Mouse (Mus musculus) testis, adult 2 months (tissue): Measurements from ENCODE around the gene Ppat. TPM values are rescaled to one million over a fixed set of nuclear protein-coding genes. Genes with fewer than 3 reads are reported as not detected.

Source experiments
- H3K27ac ChIP-seq: fragments of 200-500 bp; 2 replicates; pipeline ENCODE4 v1.5.1; 2012; ENCODE audit warnings: low read depth, low read length; ENCODE audit not compliant: control insufficient read depth, insufficient read depth
- H3K27me3 ChIP-seq: fragments of 200-500 bp; 2 replicates; pipeline ENCODE4 v1.6.1; 2012; ENCODE audit warnings: mild to moderate bottlenecking, low read length, moderate library complexity; ENCODE audit not compliant: control insufficient read depth, insufficient read depth
- H3K36me3 ChIP-seq: fragments of 200-500 bp; 2 replicates; pipeline ENCODE4 v1.6.1; 2012; ENCODE audit warnings: mild to moderate bottlenecking, low read length; ENCODE audit not compliant: control insufficient read depth, insufficient read depth
- H3K4me1 ChIP-seq: fragments of 200-500 bp; 2 replicates; pipeline ENCODE4 v1.6.1; 2012; ENCODE audit warnings: low read length; ENCODE audit not compliant: control insufficient read depth, insufficient read depth
- H3K4me3 ChIP-seq: fragments of 200-500 bp; 2 replicates; pipeline ENCODE4 v1.5.1; 2012; ENCODE audit warnings: low read depth, mild to moderate bottlenecking, low read length, moderate library complexity, mixed read lengths; ENCODE audit not compliant: control insufficient read depth
- CTCF ChIP-seq: fragments of 200-500 bp; IDR thresholded peaks from 2 replicates; pipeline ENCODE4 v1.5.1; 2012; ENCODE audit warnings: low read depth, mild to moderate bottlenecking, inconsistent platforms, low read length, moderate library complexity; ENCODE audit not compliant: control insufficient read depth, insufficient read depth, insufficient replicate concordance
- POLR2A ChIP-seq: fragments of 200-500 bp; IDR thresholded peaks from 2 replicates; pipeline ENCODE4 v1.6.1; 2012; ENCODE audit warnings: low read depth, mild to moderate bottlenecking, inconsistent platforms, low read length, moderate library complexity; ENCODE audit not compliant: control insufficient read depth
- polyA plus RNA-seq: library from polyadenylated mRNA; depleted of rRNA; stranded (reverse); fragments of >200 nt; gene quantifications from 2 replicates; pipeline ENCODE4 v1.2.3, GENCODE M21; 2012; rRNA removed

Gene Ppat
- 2.7 and 4.0 TPM in 2 replicates for polyA plus RNA-seq

DNA sequence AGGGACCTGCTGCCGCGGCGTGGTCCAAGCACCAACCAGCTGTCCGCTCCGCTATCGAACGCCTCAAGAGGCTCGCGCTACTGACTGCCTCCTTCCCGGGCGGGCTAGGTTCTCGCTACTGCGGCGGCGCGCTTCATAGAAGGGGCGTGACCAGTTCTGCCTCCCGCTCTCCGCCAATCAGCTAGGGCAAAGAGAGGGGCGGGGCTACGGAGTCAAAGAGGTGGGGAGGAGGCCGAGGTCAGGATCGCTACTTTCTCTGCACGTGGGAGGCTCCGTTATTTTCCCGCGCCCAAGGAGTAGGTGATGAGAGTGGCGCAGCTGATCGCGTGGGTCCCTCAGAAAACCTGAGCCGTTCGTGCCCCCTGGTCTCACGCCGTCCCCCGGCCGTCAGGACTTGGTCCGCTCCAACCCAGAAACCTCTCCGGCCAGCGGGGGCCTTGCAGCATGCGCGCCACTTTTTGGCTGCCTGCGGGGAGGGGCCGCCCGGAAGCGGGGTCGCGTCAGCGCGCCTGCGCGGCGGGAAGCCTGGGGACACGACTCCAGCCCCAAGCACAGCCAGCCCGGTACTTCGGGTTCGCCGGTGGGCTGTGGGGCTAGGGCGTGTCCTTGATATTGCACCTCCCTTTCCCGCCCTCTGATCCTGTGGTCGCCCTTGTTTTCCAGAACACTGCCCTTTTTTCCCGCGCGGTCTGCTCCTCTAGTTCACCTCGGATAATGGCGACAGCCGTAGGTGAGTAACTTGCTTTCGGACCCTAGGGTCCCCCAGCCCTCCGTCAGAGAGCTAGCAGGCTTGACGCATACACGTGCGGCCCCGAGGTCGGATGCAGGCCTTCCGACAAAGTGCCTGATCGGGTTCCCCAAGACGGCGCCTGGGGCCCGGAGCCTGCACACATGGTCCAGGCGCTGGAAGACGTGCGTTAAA is at the start of gene Ppat, which contains the start of gene Paics:
TSS of gene Ppat (minus strand) at position 473 of the 922 bp plus-strand sequence.
TSS of gene Paics (plus strand) at position 202 of the 922 bp plus-strand sequence.
- no peaks in the 10 kb centered on the region for H3K36me3 ChIP-seq
- TF ChIP-seq POLR2A (peak; percentile 79), CTCF (no peak)
- H3K4me3 ChIP-seq = peak within 1 kb of the TSS; percentile 97
- no peaks in the 10 kb centered on the region for H3K27me3 ChIP-seq
- peak within 1 kb of the TSS; percentile 94 for H3K27ac ChIP-seq
- peaks cover 10% of the 10 kb centered on the region for H3K4me1 ChIP-seq

DNA sequence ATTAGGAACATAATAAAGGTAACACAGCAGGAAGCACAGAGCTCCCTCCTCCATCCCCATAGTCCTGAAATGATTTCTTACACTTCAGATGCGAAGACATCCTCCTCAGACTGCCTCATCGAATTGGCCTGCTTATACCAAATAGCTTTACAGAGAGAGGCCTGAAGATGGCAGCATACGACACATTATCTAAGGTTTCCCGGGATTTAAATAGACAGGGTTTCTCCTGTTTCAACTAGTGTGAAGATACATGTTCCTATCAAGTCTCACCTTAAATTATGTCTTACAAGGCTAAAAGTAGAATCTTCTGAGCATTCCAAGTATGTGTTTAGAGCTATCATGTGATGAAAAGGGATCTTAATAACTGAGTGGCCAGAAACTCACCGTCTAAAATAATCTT is 47.0 kb upstream of the Ppat start:
- H3K36me3 ChIP-seq = peaks cover 2% of the 10 kb centered on the region
- H3K27me3 ChIP-seq = peaks cover 3% of the 10 kb centered on the region; the same call in 1 of the 2 replicates
- no peak overlapping the region for H3K4me3 ChIP-seq
- no peak overlapping the region for H3K27ac ChIP-seq
- TF ChIP-seq CTCF (no peak), POLR2A (no peak)
- no peaks in the 10 kb centered on the region; the same call in 1 of the 2 replicates for H3K4me1 ChIP-seq

DNA sequence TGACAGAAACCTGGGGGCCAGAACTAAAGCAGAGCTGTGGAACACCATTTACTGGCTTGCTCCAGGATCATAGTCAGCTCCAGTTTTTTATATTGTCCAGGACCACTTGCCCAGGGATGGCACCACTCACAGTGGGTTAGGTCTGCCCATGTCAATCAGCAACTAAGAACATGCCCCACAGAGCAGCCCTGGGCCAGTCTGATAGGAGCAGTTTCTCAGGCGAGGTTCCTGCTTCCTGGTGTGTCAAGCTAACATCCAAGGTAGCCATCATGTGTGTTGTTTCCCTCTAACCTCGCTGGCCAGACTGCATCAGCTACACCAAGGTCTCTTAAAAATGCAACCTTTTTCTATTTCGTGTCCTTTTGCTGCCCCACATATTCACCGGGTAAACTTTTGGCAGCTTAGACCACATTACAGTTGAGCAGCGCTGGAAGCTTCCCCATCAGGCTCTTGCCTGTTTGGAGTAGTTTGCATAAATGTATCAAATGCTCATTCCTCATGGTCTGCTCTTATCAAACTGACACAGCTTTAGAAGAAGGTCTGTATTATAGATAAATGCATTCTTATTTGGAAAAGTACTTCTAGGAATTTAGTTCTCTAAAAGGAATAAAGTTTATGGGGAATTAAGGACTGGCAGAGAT is 41.9 kb upstream of the Ppat start:
- H3K36me3 ChIP-seq = peaks cover 4% of the 10 kb centered on the region
- no peak overlapping the region for H3K27ac ChIP-seq
- H3K4me1 ChIP-seq = no peaks in the 10 kb centered on the region
- H3K27me3 ChIP-seq = no peaks in the 10 kb centered on the region
- TF ChIP-seq CTCF (no peak), POLR2A (no peak)
- no peak overlapping the region for H3K4me3 ChIP-seq

DNA sequence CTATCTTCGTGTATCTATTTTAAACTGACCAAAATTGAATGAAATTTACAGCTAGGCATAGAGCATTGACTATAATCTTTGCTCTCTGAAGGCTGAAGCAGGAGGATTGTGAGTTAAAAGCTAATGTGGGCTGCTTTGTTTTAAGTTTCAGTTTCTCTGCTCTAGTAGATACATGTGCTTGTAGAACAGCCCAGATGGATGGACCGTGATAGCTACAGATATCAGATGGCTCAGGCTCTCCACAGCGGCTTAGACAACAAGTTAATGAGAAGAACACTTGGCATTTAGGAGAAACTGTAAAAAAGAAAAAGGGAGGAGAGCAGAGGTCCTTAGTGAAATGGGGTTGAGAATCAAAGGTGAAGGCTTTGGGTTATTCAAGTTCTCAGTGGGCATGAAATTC is 39.4 kb upstream of the Ppat start:
- no peak overlapping the region for H3K4me3 ChIP-seq
- TF ChIP-seq CTCF (no peak), POLR2A (no peak)
- no peaks in the 10 kb centered on the region for H3K27me3 ChIP-seq
- no peaks in the 10 kb centered on the region for H3K4me1 ChIP-seq
- peaks cover 3% of the 10 kb centered on the region for H3K36me3 ChIP-seq
- H3K27ac ChIP-seq = no peak overlapping the region

DNA sequence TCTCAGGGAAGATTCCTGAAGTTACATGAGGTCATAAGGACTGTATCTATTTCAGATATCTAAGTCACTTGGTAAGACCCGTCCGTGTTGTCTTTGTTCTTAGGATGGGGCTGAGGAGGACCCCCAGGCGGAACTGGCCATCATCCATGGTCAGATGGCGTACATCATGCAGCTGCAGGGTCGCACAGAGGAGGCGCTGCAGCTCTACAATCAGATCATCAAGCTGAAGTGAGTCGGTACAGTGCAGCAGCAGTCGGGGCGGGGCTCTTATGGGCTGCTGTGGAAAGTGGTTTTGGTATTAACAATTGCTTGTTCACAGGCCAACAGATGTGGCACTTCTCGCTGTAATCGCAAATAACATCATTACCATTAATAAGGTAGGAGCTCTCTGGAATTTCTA is 32.6 kb upstream of the Ppat start:
- Histone ChIP-seq H3K36me3 (peaks cover 10% of the 10 kb centered on the region), H3K4me1 (no peaks in the 10 kb centered on the region), H3K27me3 (no peaks in the 10 kb centered on the region), H3K4me3 (no peak overlapping the region), H3K27ac (no peak overlapping the region)
- TF ChIP-seq CTCF = no peak

DNA sequence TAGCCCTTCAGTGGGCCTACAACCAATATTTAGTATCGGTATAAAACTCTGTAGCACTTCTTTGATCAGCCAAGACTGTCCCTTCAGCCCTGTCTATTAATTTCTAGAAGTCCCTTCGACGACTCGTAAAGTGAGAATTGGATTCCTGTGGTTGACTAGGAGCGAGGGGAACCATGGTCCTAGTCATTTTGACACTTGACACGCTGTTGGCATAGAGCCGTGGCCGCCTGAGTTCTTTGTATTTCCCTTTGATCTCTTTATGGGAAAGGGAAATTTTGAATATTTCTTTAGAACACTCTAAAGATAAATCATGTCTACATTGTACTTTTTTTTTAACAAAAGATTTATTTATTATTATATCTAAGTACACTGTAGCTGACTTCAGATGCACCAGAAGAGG is 24.4 kb upstream of the Ppat start:
- Histone ChIP-seq H3K27ac (no peak overlapping the region), H3K27me3 (no peaks in the 10 kb centered on the region), H3K36me3 (peaks cover 8% of the 10 kb centered on the region), H3K4me1 (peaks cover 2% of the 10 kb centered on the region; the same call in 1 of the 2 replicates), H3K4me3 (peak overlapping the region; percentile 58)
- TF ChIP-seq POLR2A = no peak
- TF ChIP-seq CTCF = no peak

DNA sequence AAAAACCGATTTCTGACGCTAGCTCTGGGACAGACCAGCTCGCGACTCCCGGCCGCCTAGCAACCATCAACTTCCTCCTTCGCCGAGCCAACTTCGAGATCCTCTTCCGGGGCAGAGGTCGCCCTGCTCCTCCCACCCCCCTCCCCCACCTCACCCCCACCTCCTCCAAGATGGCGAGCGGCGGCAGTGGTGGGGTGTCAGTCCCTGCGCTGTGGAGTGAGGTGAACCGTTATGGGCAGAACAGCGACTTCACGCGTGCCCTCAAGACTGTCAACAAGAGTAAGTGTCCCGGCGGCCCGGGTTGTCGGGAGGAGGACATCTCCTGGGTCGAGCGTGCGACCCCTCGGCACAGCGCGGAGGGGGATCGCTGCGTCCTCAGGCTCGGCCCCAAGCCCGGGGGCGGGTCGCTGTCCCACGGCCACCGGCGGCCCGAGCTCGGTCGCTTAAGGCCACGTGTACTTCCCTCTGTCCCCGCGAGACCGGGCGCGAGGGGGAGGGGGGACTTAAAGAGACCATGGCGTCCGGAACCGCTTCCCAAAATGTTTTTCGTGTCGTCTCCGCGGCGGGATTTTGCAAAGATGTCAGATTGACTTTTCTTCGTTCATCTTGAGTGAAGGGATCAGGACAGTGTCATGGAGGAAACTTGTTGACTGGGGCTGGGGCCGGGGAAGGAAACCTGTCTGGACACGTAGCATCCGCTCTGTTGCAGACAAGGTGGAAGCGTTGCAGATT is 23.3 kb upstream of the Ppat start, which contains the start of gene Srp72:
TSS of gene Srp72 (plus strand) at position 130 of the 732 bp plus-strand sequence.
- peak within 1 kb of the TSS; percentile 89 for H3K4me3 ChIP-seq
- peaks cover 2% of the 10 kb centered on the region; the same call in 1 of the 2 replicates for H3K4me1 ChIP-seq
- H3K36me3 ChIP-seq = peaks cover 6% of the 10 kb centered on the region
- peak within 1 kb of the TSS; percentile 89 for H3K27ac ChIP-seq
- TF ChIP-seq CTCF (no peak), POLR2A (peak; percentile 83)
- H3K27me3 ChIP-seq = no peaks in the 10 kb centered on the region
